Mouse (Mus musculus) kidney, adult 2 months (tissue): ENCODE measurements around the gene Gm45902. TPM values are rescaled to one million over a fixed set of nuclear protein-coding genes. Genes with fewer than 3 reads are reported as not detected.

ENCODE experiments used
- DNase-seq: peaks from one replicate; pipeline ENCODE4 v3.0.0; 2021
- H3K27ac ChIP-seq: fragments of 200-500 bp; 2 replicates; pipeline ENCODE4 v1.5.1; 2012; ENCODE audit warnings: low read depth, low read length, control low read depth, inconsistent platforms; ENCODE audit not compliant: insufficient read depth
- H3K27me3 ChIP-seq: fragments of 200-500 bp; replicated peaks from 2 replicates; pipeline ENCODE4 v1.6.1; 2012; ENCODE audit warnings: mild to moderate bottlenecking, moderate library complexity, low read length, inconsistent platforms; ENCODE audit not compliant: control insufficient read depth, insufficient read depth
- H3K36me3 ChIP-seq: fragments of 200-500 bp; 2 replicates; pipeline ENCODE4 v1.6.1; 2012; ENCODE audit warnings: mild to moderate bottlenecking, moderate library complexity, low read length, inconsistent platforms; ENCODE audit not compliant: control insufficient read depth, insufficient read depth
- H3K4me1 ChIP-seq: fragments of 200-500 bp; 2 replicates; pipeline ENCODE4 v1.6.1; 2011; ENCODE audit warnings: low read length; ENCODE audit not compliant: control insufficient read depth, insufficient read depth
- H3K4me3 ChIP-seq: fragments of 200-500 bp; 2 replicates; pipeline ENCODE4 v1.5.1; 2011; ENCODE audit warnings: mild to moderate bottlenecking, low read depth, low read length, control low read depth; ENCODE audit not compliant: insufficient read depth
- CTCF ChIP-seq: fragments of 200-500 bp; conservative IDR thresholded peaks from 2 replicates; pipeline ENCODE4 v1.5.1; 2011; ENCODE audit warnings: low read depth, mild to moderate bottlenecking, control low read depth, low read length, moderate library complexity, mixed read lengths; ENCODE audit not compliant: insufficient read depth, insufficient read length
- POLR2A ChIP-seq: fragments of 200-500 bp; IDR thresholded peaks from one replicate; pipeline ENCODE4 v1.6.1; 2011; ENCODE audit warnings: low read depth, low read length, control low read depth
- WGBS: fragments of 180-500 bp; shearing (Covaris S2); methylation state at CpG from one replicate; pipeline ENCODE4 v1.1.7; 2018; 5-methylcytosine and 5-hydroxymethylcytosine counted together
- polyA plus RNA-seq: library from polyadenylated mRNA; depleted of rRNA; stranded (reverse); fragments of >200 nt; gene quantifications from 2 replicates; pipeline ENCODE4 v1.2.3, GENCODE M21; 2012; rRNA removed

Gene Gm45902
- polyA plus RNA-seq: 0.72 and 0.80 TPM in 2 replicates

- peak within 1 kb of the TSS; percentile 77 for H3K4me3 ChIP-seq
- TF ChIP-seq CTCF (no peak), POLR2A (peak; percentile 53)
- WGBS: under 1% methylated on average over 60 of the region's 60 CpGs
These were observed at the start of gene Gm45902, which contains the start of the genes Hspa14 and Cdnf for GRCm38 (mm10) chr2:3512552-3513454. TSS of gene Gm45902 (minus strand) at chr2:3512790. TSS of gene Hspa14 (minus strand) at chr2:3512814. TSS of gene Cdnf (plus strand) at chr2:3513030.

GRCm38 (mm10) chr2:3546588-3546987 is 34.0 kb upstream of the Gm45902 start:
- TF ChIP-seq POLR2A (no peak), CTCF (peak; percentile 91)
- Histone ChIP-seq H3K4me1 (no peaks in the 10 kb centered on the region), H3K4me3 (no peak overlapping the region), H3K27ac (no peak overlapping the region), H3K36me3 (no peaks in the 10 kb centered on the region), H3K27me3 (no peaks in the 10 kb centered on the region)
- WGBS: under 1% methylated on average over 4 of the region's 4 CpGs
- peak; percentile 64 for DNase-seq

More at GRCm38 (mm10) chr2:3512552-3513454, at the start of gene Gm45902, which contains the start of the genes Hspa14 and Cdnf:
- H3K27ac ChIP-seq: peak within 1 kb of the TSS; percentile 90
- peak; percentile 99 for DNase-seq
- no peaks in the 10 kb centered on the region for H3K27me3 ChIP-seq
- no peaks in the 10 kb centered on the region for H3K4me1 ChIP-seq
- H3K36me3 ChIP-seq: peaks cover 1% of the 10 kb centered on the region; the same call in 1 of the 2 replicates

GRCm38 (mm10) chr2:3546055-3546454 is 33.5 kb upstream of the Gm45902 start:
- no peak overlapping the region for H3K4me3 ChIP-seq
- 71% methylated on average over 2 of the region's 2 CpGs for WGBS
- no peak for TF ChIP-seq CTCF
- no peak for TF ChIP-seq POLR2A
- no peak overlapping the region for H3K27ac ChIP-seq
- no peaks in the 10 kb centered on the region for H3K27me3 ChIP-seq
- DNase-seq: no peak
- no peaks in the 10 kb centered on the region for H3K4me1 ChIP-seq
- H3K36me3 ChIP-seq: no peaks in the 10 kb centered on the region

GRCm38 (mm10) chr2:3541307-3542079 is 28.9 kb upstream of the Gm45902 start:
- Histone ChIP-seq H3K36me3 (no peaks in the 10 kb centered on the region), H3K4me3 (no peak overlapping the region), H3K27ac (no peak overlapping the region), H3K27me3 (no peaks in the 10 kb centered on the region), H3K4me1 (no peaks in the 10 kb centered on the region)
- 65% methylated on average over 9 of the region's 9 CpGs for WGBS
- DNase-seq: no peak
- TF ChIP-seq CTCF: no peak
- no peak for TF ChIP-seq POLR2A

- WGBS: 88% methylated on average over 6 of the region's 6 CpGs
- Histone ChIP-seq H3K27ac (no peak overlapping the region), H3K27me3 (no peaks in the 10 kb centered on the region), H3K4me1 (no peaks in the 10 kb centered on the region), H3K4me3 (no peak overlapping the region), H3K36me3 (no peaks in the 10 kb centered on the region)
- TF ChIP-seq POLR2A (no peak), CTCF (no peak)
- no peak for DNase-seq
These were observed 13.7 kb upstream of the Gm45902 start for GRCm38 (mm10) chr2:3526288-3526687.

- no peaks in the 10 kb centered on the region for H3K36me3 ChIP-seq
- no peak for TF ChIP-seq POLR2A
- H3K27me3 ChIP-seq: no peaks in the 10 kb centered on the region
These were observed 10.0 kb upstream of the Gm45902 start for GRCm38 (mm10) chr2:3522558-3522957.

More at GRCm38 (mm10) chr2:3522558-3522957, 10.0 kb upstream of the Gm45902 start:
- no peaks in the 10 kb centered on the region for H3K4me1 ChIP-seq
- H3K27ac ChIP-seq: no peak overlapping the region
- 84% methylated on average over 4 of the region's 4 CpGs for WGBS
- H3K4me3 ChIP-seq: no peak overlapping the region
- DNase-seq: no peak
